Mouse (Mus musculus) gonadal fat pad, adult 2 months (tissue): ENCODE measurements around the gene Stoml2. TPM values are rescaled to one million over a fixed set of nuclear protein-coding genes. Genes with fewer than 3 reads are reported as not detected.
"Not testable (repeated sequence)": the region's sequence is repeated elsewhere in the genome, so short reads cannot be mapped to it uniquely, and the experiment has no call there.

Source experiments
- DNase-seq: peaks from one replicate; pipeline ENCODE4 v3.0.0-alpha.2; 2012; ENCODE audit warnings: low read depth
- polyA plus RNA-seq: library from polyadenylated mRNA; depleted of rRNA; stranded (reverse); fragments of >200 nt; gene quantifications from 2 replicates; pipeline ENCODE4 v1.2.3, GENCODE M21; 2012; rRNA removed

Gene Stoml2
- polyA plus RNA-seq, 1 experiment, result 103 TPM

GRCm38 (mm10) chr4:43004951-43005350, 26.6 kb downstream of the Stoml2 start:
- no peak for DNase-seq

DNA sequence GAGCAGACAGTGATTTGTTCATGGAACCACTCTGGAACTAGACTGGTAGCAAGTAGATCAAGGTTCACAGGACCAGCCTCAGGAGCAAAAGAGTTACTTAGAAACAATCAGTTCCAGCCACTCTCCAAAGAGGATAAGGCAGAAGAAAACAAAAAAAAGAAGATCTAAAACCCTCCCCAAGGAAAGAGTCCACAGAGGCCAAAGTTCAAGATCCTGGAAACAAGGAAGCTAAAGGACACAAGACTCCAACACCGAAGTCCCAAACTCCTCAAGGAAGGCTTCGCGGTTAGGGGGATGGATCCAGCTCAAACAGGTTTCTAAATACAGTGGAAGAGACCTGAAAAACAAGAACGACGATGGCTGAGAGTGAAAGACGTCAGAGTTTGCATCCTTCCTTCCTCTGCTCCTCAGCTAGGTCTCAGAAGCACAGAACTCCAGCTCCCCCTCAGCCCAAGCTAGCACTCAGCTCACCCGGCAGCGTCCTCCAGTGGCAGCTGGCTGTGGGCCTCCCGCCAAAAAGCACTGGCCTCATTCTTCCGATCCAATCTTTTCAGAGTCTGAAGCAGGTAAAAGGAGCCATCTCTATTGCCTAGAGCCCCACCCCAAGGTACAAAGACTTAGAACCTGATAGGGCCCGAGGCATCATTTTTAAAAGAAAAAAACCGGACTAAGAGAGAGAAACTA, 28.6 kb downstream of the Stoml2 start:
- no peak for DNase-seq

- no peak for DNase-seq
Measured at GRCm38 (mm10) chr4:43001272-43001671, 30.2 kb downstream of the Stoml2 start.

DNA sequence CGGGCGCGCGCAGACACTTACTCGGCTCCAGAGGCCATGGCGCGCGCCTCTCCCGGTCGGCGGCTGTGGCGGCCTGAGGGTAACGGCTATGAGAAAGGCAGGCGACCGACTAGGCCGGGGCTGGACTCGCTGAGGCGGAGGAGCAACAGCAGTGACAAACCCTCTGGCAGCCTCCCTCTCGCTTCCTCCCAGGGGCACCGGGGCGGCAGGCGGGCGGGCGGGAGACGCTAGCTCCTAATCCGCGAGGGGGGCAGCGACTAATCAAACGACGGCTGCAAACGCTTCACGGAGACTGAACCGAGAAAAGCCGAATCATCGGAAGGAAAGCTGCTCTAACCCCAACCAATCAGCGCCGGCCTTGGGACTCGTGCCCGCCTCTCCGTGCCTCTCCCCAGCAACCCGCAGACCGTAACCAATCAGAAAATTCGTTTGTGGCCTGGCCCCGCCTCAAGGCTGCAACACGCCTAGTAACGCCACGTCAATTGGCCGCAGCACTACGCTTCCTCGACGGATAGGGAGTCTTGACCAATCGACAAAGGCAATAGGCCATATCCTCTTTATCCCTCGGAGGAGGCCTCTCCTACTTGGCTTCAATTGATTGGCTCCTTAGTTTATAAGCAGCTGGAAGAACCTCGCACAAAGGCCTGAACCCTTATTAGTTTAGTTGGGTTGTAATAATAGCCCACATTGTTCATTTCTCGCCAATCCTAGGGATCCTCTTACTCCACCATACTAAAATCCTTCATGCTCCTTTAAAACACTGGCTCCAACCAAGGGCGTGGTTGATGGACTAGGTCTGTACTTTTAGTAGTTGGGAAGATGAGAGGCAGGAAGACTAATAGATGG, 31.1 kb downstream of the Stoml2 start, which contains the start of gene Vcp:
Gene Vcp (minus strand): TSS at position 367 of the 846 bp plus-strand sequence.
- DNase-seq, result peak; percentile 95

GRCm38 (mm10) chr4:42999451-43000140, 31.9 kb downstream of the Stoml2 start:
- no peak for DNase-seq

DNA sequence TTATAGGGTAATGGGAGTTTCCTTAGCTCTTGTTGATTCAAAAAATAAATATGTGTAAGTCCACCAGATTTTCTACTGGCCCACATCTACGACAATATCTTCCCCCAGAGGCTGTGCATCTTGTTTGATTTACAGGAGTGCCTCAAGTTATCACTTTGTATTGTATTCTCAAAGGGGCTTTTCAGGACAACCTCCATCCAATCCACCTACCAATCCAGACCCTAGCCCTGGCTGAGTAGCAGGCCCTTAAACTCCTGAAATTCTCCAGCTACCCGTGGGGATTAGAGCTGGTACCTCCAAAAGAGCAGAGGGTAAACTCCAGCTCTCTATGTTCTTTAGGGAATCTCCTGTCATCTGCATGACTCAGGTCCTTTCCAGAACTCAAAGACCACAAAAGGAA, 33.5 kb downstream of the Stoml2 start:
- DNase-seq, result no peak

GRCm38 (mm10) chr4:42988296-42988695, 43.2 kb downstream of the Stoml2 start:
- no peak for DNase-seq

DNA sequence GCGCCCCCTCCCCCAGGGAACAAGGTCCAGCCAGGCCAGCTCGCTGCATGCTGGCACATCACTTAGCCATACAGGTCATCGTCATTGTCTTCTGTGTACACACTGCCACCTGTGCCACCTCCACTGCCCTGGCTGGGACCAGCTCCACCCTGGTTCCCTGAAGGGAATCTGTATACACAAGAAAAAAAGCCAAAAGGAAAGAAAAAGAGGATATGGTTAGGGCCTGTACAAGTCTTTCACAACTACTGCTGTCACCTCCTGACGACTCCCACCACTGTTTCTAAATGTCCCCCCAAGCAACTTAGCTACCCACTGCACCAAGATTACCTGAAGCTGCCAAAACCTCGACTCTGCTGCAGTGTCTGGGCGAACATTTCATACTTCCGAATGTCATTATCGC, 51.0 kb downstream of the Stoml2 start:
- DNase-seq, result not testable (repeated sequence)

DNA sequence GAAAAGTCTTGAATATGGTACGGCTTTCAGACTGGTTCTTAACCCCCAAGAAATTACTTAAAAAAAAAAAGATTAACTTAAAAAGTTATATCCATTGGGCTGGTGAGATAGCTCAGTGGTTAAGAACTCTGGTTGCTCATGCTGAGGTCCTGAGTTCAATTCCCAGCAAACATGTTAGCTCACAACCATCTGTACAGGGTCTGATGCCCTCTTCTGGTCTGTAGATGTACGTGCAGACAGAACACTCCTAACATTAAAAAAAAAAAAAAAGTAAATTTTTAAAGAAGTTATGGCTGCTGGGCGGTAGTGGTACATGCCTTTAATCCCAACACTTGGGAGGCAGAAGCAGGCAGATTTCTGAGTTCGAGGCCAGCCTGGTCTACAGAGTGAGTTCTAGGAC, 53.4 kb downstream of the Stoml2 start:
- DNase-seq, result no peak

Other genes starting within 250 kb of the Stoml2 start
- gene Fam205a1, start 177.8 kb downstream of the Stoml2 start, polyA plus RNA-seq, result 0.04 TPM in 2 replicates
- gene Gm12394, start 174.9 kb downstream of the Stoml2 start, polyA plus RNA-seq, result 0.03 and 0.04 TPM in 2 replicates
- gene Fam205c, start 157.5 kb downstream of the Stoml2 start, polyA plus RNA-seq, result 0.54 and 0.86 TPM in 2 replicates
- 0.94 and 1.6 TPM in 2 replicates for gene Phf24, start 115.0 kb downstream of the Stoml2 start, polyA plus RNA-seq
- 11.1 and 12.7 TPM in 2 replicates for gene Dnajb5, start 81.9 kb downstream of the Stoml2 start, polyA plus RNA-seq
- gene 1700022I11Rik, start 62.1 kb downstream of the Stoml2 start, polyA plus RNA-seq, result 0.22 TPM in 1 of 2 replicates, not detected in the other
- 142 and 179 TPM in 2 replicates for gene Vcp, start 31.2 kb downstream of the Stoml2 start, polyA plus RNA-seq
- gene Fancg, start 21.2 kb downstream of the Stoml2 start, polyA plus RNA-seq, result 10.8 and 13.5 TPM in 2 replicates
- 18.0 and 24.3 TPM in 2 replicates for gene Pigo, start 5.9 kb downstream of the Stoml2 start, polyA plus RNA-seq
- 25.4 and 27.6 TPM in 2 replicates for gene Fam214b, start 14.5 kb upstream of the Stoml2 start, polyA plus RNA-seq
- 22.1 and 22.4 TPM in 2 replicates for gene Unc13b, start 27.2 kb upstream of the Stoml2 start, polyA plus RNA-seq
- 0.95 and 1.3 TPM in 2 replicates for gene Atp8b5, start 235.4 kb upstream of the Stoml2 start, polyA plus RNA-seq